Mouse (Mus musculus) kidney, adult 2 months (tissue): Measurements from ENCODE around the gene Cckar. TPM values are rescaled to one million over a fixed set of nuclear protein-coding genes. Genes with fewer than 3 reads are reported as not detected.

Experiments used
- DNase-seq: peaks from one replicate; pipeline ENCODE4 v3.0.0; 2021
- H3K27ac ChIP-seq: fragments of 200-500 bp; 2 replicates; pipeline ENCODE4 v1.5.1; 2012; ENCODE audit warnings: low read depth, low read length, control low read depth, inconsistent platforms; ENCODE audit not compliant: insufficient read depth
- H3K27me3 ChIP-seq: fragments of 200-500 bp; replicated peaks from 2 replicates; pipeline ENCODE4 v1.6.1; 2012; ENCODE audit warnings: mild to moderate bottlenecking, moderate library complexity, low read length, inconsistent platforms; ENCODE audit not compliant: control insufficient read depth, insufficient read depth
- H3K36me3 ChIP-seq: fragments of 200-500 bp; 2 replicates; pipeline ENCODE4 v1.6.1; 2012; ENCODE audit warnings: mild to moderate bottlenecking, moderate library complexity, low read length, inconsistent platforms; ENCODE audit not compliant: control insufficient read depth, insufficient read depth
- H3K4me1 ChIP-seq: fragments of 200-500 bp; 2 replicates; pipeline ENCODE4 v1.6.1; 2011; ENCODE audit warnings: low read length; ENCODE audit not compliant: control insufficient read depth, insufficient read depth
- H3K4me3 ChIP-seq: fragments of 200-500 bp; 2 replicates; pipeline ENCODE4 v1.5.1; 2011; ENCODE audit warnings: mild to moderate bottlenecking, low read depth, low read length, control low read depth; ENCODE audit not compliant: insufficient read depth
- CTCF ChIP-seq: fragments of 200-500 bp; conservative IDR thresholded peaks from 2 replicates; pipeline ENCODE4 v1.5.1; 2011; ENCODE audit warnings: low read depth, mild to moderate bottlenecking, control low read depth, low read length, moderate library complexity, mixed read lengths; ENCODE audit not compliant: insufficient read depth, insufficient read length
- POLR2A ChIP-seq: fragments of 200-500 bp; IDR thresholded peaks from one replicate; pipeline ENCODE4 v1.6.1; 2011; ENCODE audit warnings: low read depth, low read length, control low read depth
- WGBS: fragments of 180-500 bp; shearing (Covaris S2); methylation state at CpG from one replicate; pipeline ENCODE4 v1.1.7; 2018; 5-methylcytosine and 5-hydroxymethylcytosine counted together
- polyA plus RNA-seq: library from polyadenylated mRNA; depleted of rRNA; stranded (reverse); fragments of >200 nt; gene quantifications from 2 replicates; pipeline ENCODE4 v1.2.3, GENCODE M21; 2012

The Cckar gene
- polyA plus RNA-seq, 1 experiment = 46.0 TPM

DNA sequence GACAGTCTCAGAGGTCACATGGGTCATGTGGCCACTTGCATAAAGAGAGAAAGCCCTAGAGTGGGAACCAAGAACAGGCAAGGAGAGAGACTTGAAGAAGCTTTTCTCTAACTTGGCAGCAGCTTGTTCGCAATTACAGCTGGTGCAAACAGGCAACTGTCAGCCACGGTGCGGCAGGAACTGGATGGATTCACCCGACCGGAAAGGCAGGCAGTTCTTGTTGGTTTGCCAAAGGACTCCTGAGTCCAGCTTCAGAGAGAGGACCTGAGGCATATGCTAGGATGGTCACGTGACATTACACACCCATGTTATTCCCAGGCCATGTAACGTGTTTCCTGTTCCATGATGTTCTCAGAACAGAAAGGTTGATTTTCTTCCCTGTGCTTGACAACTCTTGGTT lies 19.2 kb downstream of the Cckar start:
- H3K27me3 ChIP-seq = no peaks in the 10 kb centered on the region
- no peak overlapping the region for H3K27ac ChIP-seq
- peaks cover 12% of the 10 kb centered on the region; the same call in 1 of the 2 replicates for H3K4me1 ChIP-seq
- H3K36me3 ChIP-seq = no peaks in the 10 kb centered on the region
- peak; percentile 56 for DNase-seq
- no peak for TF ChIP-seq POLR2A
- no peak for TF ChIP-seq CTCF
- 38% methylated on average over 7 of the region's 7 CpGs for WGBS
- no peak overlapping the region for H3K4me3 ChIP-seq

DNA sequence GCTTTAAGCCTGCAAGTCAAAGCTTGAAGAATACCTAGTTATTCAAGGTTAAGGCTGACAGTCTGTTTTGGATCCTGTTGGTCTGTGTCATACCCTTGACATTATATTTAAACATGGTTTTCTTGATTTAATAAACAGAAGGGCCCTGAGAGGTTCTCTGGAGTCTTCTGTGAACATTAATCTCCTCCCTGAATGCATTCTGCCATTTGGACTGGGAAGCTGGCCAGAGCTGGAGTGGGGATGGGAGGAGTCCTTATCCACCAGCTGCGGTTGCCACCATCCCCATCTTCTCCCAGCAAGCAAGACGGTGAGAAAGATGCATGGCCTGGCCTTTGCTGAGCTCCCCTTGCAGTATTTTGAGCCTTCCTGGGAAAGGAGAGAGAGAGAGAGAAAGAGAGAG lies 21.1 kb downstream of the Cckar start:
- Histone ChIP-seq H3K27me3 (no peaks in the 10 kb centered on the region), H3K4me3 (no peak overlapping the region), H3K27ac (no peak overlapping the region), H3K36me3 (no peaks in the 10 kb centered on the region), H3K4me1 (peaks cover 12% of the 10 kb centered on the region; the same call in 1 of the 2 replicates)
- no peak for TF ChIP-seq CTCF
- 81% methylated on average over 2 of the region's 2 CpGs for WGBS
- DNase-seq = no peak

DNA sequence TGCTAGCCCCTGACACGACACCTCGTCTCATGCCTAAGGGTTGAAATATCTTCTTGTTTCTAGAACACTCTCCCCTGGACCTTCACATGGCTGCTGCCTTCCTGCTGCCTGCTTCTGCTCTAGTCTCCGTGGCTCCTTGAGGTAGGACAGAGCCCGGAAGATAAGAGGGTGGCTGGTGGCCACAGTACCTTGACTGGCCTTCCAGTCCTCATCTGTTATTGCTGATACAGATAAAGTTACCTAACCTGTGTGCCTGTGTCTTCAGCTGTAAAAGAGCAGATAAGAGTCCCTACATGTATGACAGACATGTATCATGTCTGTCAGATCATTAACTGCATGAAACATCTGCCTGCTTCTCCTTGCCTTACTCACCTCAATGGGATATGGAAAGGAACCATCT lies 21.9 kb downstream of the Cckar start:
- Histone ChIP-seq H3K36me3 (no peaks in the 10 kb centered on the region), H3K4me3 (no peak overlapping the region), H3K27ac (no peak overlapping the region), H3K4me1 (peaks cover 12% of the 10 kb centered on the region; the same call in 1 of the 2 replicates), H3K27me3 (no peaks in the 10 kb centered on the region)
- 82% methylated on average over 4 of the region's 4 CpGs for WGBS
- DNase-seq = no peak
- no peak for TF ChIP-seq POLR2A
- TF ChIP-seq CTCF = no peak

DNA sequence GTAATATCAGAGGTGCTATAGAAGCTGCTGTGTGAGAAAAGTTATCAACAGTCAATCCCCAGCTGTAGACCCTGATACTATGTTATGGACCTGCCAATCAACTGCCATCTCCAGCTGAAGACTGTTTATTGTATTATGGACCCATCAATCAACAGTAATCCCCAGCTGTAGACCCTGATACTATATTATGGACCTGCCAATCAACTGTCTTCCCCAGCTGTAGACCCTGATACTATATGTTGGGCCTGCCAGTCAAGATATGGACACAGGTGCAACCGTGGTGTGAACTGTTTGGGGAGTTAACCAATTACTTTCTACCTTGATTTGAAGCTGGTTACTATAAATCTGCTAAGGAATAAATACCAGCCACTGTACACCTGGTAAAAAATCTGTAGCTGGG lies 23.1 kb downstream of the Cckar start:
- no peak for DNase-seq
- TF ChIP-seq CTCF (no peak), POLR2A (no peak)
- Histone ChIP-seq H3K27me3 (no peaks in the 10 kb centered on the region), H3K4me1 (peaks cover 12% of the 10 kb centered on the region; the same call in 1 of the 2 replicates), H3K27ac (no peak overlapping the region), H3K4me3 (no peak overlapping the region), H3K36me3 (no peaks in the 10 kb centered on the region)
- 91% methylated on average over 1 of the region's 1 CpGs for WGBS

DNA sequence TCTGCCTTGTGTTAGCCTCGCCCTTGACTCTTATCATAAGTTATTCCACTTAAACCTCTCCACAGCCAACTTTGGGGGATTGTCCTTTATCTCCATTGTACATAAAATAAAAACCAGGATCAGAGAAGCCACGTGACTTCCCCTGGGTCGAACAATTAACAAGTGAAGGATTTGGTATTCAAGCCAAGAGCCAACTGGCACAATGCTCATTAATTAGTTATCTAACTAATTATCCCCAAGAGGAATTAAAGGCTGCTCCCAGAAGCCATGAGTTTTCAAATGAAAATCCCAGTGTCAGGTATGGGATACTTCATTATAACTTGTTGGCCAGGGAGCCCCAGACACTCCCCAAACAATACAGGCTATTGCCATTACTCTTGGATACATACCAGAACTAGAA lies 23.6 kb downstream of the Cckar start:
- WGBS = 57% methylated on average over 3 of the region's 3 CpGs
- no peak for TF ChIP-seq CTCF
- no peak for TF ChIP-seq POLR2A
- Histone ChIP-seq H3K27ac (no peak overlapping the region), H3K4me1 (peaks cover 12% of the 10 kb centered on the region; the same call in 1 of the 2 replicates), H3K36me3 (no peaks in the 10 kb centered on the region), H3K4me3 (no peak overlapping the region), H3K27me3 (no peaks in the 10 kb centered on the region)
- peak; percentile 41 for DNase-seq

DNA sequence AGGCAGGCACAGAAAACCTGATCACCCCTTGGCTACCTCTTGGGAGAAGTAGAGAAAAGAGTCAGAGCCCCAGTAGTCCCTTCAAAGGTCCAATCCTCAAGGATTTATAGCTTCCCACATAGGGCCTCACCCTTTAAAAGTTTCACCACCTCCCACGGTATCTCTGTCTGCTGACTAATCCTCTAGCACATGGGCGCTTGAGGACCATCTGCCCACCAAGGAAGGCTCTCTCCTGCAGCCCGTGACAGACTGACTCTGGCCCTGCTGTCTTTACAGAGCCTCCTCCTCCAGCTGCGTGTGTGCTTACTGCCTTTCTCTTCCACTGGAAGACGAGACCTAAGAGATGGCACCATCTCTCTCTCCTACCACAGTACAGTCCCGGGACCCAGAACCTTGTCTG lies 27.9 kb downstream of the Cckar start:
- Histone ChIP-seq H3K4me1 (peaks cover 4% of the 10 kb centered on the region; the same call in 1 of the 2 replicates), H3K4me3 (no peak overlapping the region), H3K27ac (no peak overlapping the region), H3K36me3 (no peaks in the 10 kb centered on the region), H3K27me3 (no peaks in the 10 kb centered on the region)
- no peak for DNase-seq
- 52% methylated on average over 6 of the region's 6 CpGs for WGBS
- no peak for TF ChIP-seq CTCF
- no peak for TF ChIP-seq POLR2A

DNA sequence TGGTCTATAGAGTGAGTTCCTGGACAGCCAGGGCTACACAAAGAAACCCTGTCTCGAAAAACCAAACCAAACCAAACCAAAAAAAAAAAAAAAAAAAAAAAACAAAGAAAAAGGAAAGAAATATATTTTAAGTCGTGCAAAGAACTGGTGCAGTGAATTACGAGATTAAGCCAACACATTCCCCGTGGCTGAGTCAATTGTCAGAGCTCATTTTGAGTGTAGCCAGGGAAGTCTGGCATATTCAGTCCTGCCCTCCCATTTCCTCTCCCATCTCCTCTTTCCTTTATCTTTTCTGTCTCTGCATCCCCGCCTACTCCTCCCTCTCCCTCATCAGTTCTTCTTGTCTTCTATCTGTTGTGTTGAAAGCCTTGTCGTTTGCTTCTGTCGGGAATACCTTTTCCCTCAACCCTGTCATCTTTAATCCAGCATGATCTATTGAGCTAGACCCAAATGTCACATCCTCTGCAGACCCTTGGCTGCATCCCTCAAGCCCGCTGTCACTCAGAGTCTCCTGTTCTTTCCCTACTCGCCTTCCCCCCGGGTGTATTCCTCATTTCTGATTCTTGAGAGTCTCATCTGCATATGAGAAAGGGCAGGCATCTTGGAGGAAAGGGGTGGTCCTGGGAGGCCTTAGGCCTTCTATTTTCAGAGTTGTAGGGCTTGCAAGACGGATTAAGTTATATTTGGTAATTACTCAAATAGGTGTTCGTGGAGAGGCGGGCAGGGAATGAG lies 29.3 kb downstream of the Cckar start:
- no peak for DNase-seq
- H3K27me3 ChIP-seq = no peaks in the 10 kb centered on the region
- no peak overlapping the region for H3K27ac ChIP-seq
- no peaks in the 10 kb centered on the region for H3K4me1 ChIP-seq
- WGBS = 63% methylated on average over 13 of the region's 13 CpGs
- H3K36me3 ChIP-seq = no peaks in the 10 kb centered on the region
- H3K4me3 ChIP-seq = no peak overlapping the region
- TF ChIP-seq POLR2A (no peak), CTCF (no peak)
